Mouse (Mus musculus) limb, embryonic 14.5 days (tissue): ENCODE measurements at regions not wholly inside any gene's neighbourhood (a gene's known extent, or its start where the extent isn't known, plus 50 kb on each side); places are given as distances from the start of the nearest gene placed in this dataset.

Experiments
- ATAC-seq: fragments of 200-750 bp; cut with Nextera tagmentation; 2 replicates; pipeline ENCODE4 v1.8.0; 2017; ENCODE audit warnings: low read depth, moderate number of reproducible peaks, moderate TSS enrichment; ENCODE audit not compliant: low FRiP score
- DNase-seq: peaks from one replicate; pipeline ENCODE4 v3.0.0-alpha.2; 2015; ENCODE audit warnings: low spot score
- H3K27ac ChIP-seq: fragments of 300-500 bp; sonication (generic); replicated peaks from 2 replicates; pipeline ENCODE4 v1.5.1; 2014; ENCODE audit warnings: low read depth, mild to moderate bottlenecking, low read length, moderate library complexity, mixed read lengths
- H3K27me3 ChIP-seq: fragments of 300-500 bp; sonication (generic); 2 replicates; pipeline ENCODE4 v1.6.1; 2014; ENCODE audit warnings: low read length, mixed read lengths; ENCODE audit not compliant: control insufficient read depth, insufficient read depth
- H3K36me3 ChIP-seq: fragments of 300-500 bp; sonication (generic); 2 replicates; pipeline ENCODE4 v1.6.1; 2014; ENCODE audit warnings: mild to moderate bottlenecking, low read length, moderate library complexity, mixed read lengths; ENCODE audit not compliant: control insufficient read depth, insufficient read depth
- H3K4me1 ChIP-seq: fragments of 300-500 bp; sonication (generic); 2 replicates; pipeline ENCODE4 v1.6.1; 2014; ENCODE audit warnings: antibody characterized with exemption, low read length, mixed read lengths; ENCODE audit not compliant: control insufficient read depth, insufficient read depth
- H3K4me2 ChIP-seq: fragments of 300-500 bp; sonication (generic); replicated peaks from 2 replicates; pipeline ENCODE4 v1.6.1; 2014; ENCODE audit warnings: low read depth, mild to moderate bottlenecking, low read length, moderate library complexity; ENCODE audit not compliant: severe bottlenecking
- H3K4me3 ChIP-seq: fragments of 300-500 bp; sonication (generic); replicated peaks from 2 replicates; pipeline ENCODE4 v1.5.1; 2014; ENCODE audit warnings: low read length
- H3K9ac ChIP-seq: fragments of 300-500 bp; sonication (generic); 2 replicates; pipeline ENCODE4 v1.6.1; 2014; ENCODE audit warnings: mild to moderate bottlenecking, low read depth, low read length, moderate library complexity; ENCODE audit not compliant: severe bottlenecking
- H3K9me3 ChIP-seq: fragments of 300-500 bp; sonication (generic); 2 replicates; pipeline ENCODE4 v1.6.1; 2016; ENCODE audit warnings: low read length; ENCODE audit not compliant: control insufficient read depth
- POLR2A ChIP-seq: fragments of 200-500 bp; IDR thresholded peaks from 2 replicates; pipeline ENCODE4 v1.8.0; 2012; ENCODE audit warnings: inconsistent platforms, mild to moderate bottlenecking, moderate library complexity, borderline replicate concordance; ENCODE audit not compliant: insufficient read depth, insufficient read length; ENCODE audit errors: extremely low read depth
- WGBS: fragments of 180-500 bp; shearing (Covaris S2); extraction: QIAGEN DNeasy Blood & Tissue Kit; methylation state at CpG from one replicate; pipeline ENCODE4 v1.1.7; 2014; 5-methylcytosine and 5-hydroxymethylcytosine counted together

GRCm38 (mm10) chr2:169504416-169505057 is 83.0 kb downstream of the Gm11011 start:
- DNase-seq, result no peak
- Histone ChIP-seq H3K27me3 (no peaks in the 10 kb centered on the region), H3K4me3 (no peak overlapping the region), H3K27ac (no peak overlapping the region), H3K36me3 (no peaks in the 10 kb centered on the region), H3K4me1 (peaks cover 7% of the 10 kb centered on the region; the same call in 1 of the 2 replicates), H3K4me2 (no peak overlapping the region), H3K9me3 (no peaks in the 10 kb centered on the region), H3K9ac (no peak overlapping the region)
- TF ChIP-seq POLR2A, result no peak
- WGBS, result 90% methylated on average over 11 of the region's 11 CpGs
- no peak for ATAC-seq

- Histone ChIP-seq H3K9me3 (no peaks in the 10 kb centered on the region), H3K27ac (no peak overlapping the region), H3K9ac (no peak overlapping the region), H3K27me3 (no peaks in the 10 kb centered on the region), H3K4me3 (no peak overlapping the region), H3K36me3 (no peaks in the 10 kb centered on the region), H3K4me2 (no peak overlapping the region), H3K4me1 (peaks cover 7% of the 10 kb centered on the region; the same call in 1 of the 2 replicates)
- ATAC-seq (no peak), DNase-seq (no peak)
- WGBS, result 58% methylated on average over 6 of the region's 6 CpGs
- no peak for TF ChIP-seq POLR2A
These were observed 84.0 kb downstream of the Gm11011 start for GRCm38 (mm10) chr2:169503598-169503958.

- Histone ChIP-seq H3K4me2 (no peak overlapping the region; the same call in 1 of the 2 replicates), H3K4me3 (no peak overlapping the region), H3K4me1 (peaks cover 7% of the 10 kb centered on the region; the same call in 1 of the 2 replicates), H3K27me3 (no peaks in the 10 kb centered on the region), H3K9ac (no peak overlapping the region), H3K9me3 (no peaks in the 10 kb centered on the region), H3K36me3 (no peaks in the 10 kb centered on the region), H3K27ac (no peak overlapping the region)
- ATAC-seq (no peak), DNase-seq (no peak)
- TF ChIP-seq POLR2A, result no peak
- WGBS, result 24% methylated on average over 19 of the region's 19 CpGs
These were observed 84.6 kb downstream of the Gm11011 start for GRCm38 (mm10) chr2:169502717-169503597.

GRCm38 (mm10) chr2:169501736-169502340 is 85.7 kb downstream of the Gm11011 start:
- DNase-seq (no peak), ATAC-seq (no peak)
- 73% methylated on average over 11 of the region's 11 CpGs for WGBS
- H3K4me3 ChIP-seq, result no peak overlapping the region
- H3K36me3 ChIP-seq, result no peaks in the 10 kb centered on the region
- no peak for TF ChIP-seq POLR2A
- no peak overlapping the region for H3K4me2 ChIP-seq
- no peaks in the 10 kb centered on the region for H3K27me3 ChIP-seq
- H3K4me1 ChIP-seq, result peaks cover 7% of the 10 kb centered on the region; the same call in 1 of the 2 replicates
- H3K9me3 ChIP-seq, result no peaks in the 10 kb centered on the region
- H3K9ac ChIP-seq, result no peak overlapping the region
- H3K27ac ChIP-seq, result no peak overlapping the region

- DNase-seq (no peak), ATAC-seq (no peak)
- H3K4me2 ChIP-seq, result no peak overlapping the region
- no peaks in the 10 kb centered on the region for H3K27me3 ChIP-seq
- H3K4me3 ChIP-seq, result no peak overlapping the region
- no peaks in the 10 kb centered on the region for H3K9me3 ChIP-seq
- TF ChIP-seq POLR2A, result no peak
- H3K4me1 ChIP-seq, result peaks cover 10% of the 10 kb centered on the region; the same call in 1 of the 2 replicates
- 93% methylated on average over 10 of the region's 10 CpGs for WGBS
- H3K36me3 ChIP-seq, result no peaks in the 10 kb centered on the region
- H3K9ac ChIP-seq, result no peak overlapping the region
- no peak overlapping the region for H3K27ac ChIP-seq
These were observed 92.2 kb downstream of the Gm11011 start for GRCm38 (mm10) chr2:169495368-169495767.
